Mouse (Mus musculus): ENCODE measurements at regions not wholly inside any gene's neighbourhood (a gene's known extent, or its start where the extent isn't known, plus 50 kb on each side); places are given as distances from the start of the nearest gene placed in this dataset.

GRCm38 (mm10) chr7:145102692-145103091 is 105.2 kb downstream of the 1810010D01Rik start:
- no peak for DNase-seq

- DNase-seq, result peak; percentile 78
Observed at GRCm38 (mm10) chr7:145102216-145102615, 105.7 kb downstream of the 1810010D01Rik start.

- DNase-seq, result no peak
Observed at GRCm38 (mm10) chr7:145098335-145098734, 109.6 kb downstream of the 1810010D01Rik start.

- peak; percentile 51 for DNase-seq
Observed at GRCm38 (mm10) chr7:145094134-145094526, 113.8 kb downstream of the 1810010D01Rik start.

GRCm38 (mm10) chr7:145093417-145094133 is 114.3 kb downstream of the 1810010D01Rik start:
- DNase-seq, result no peak

GRCm38 (mm10) chr7:145092392-145093176 is 115.3 kb downstream of the 1810010D01Rik start:
- no peak for DNase-seq

GRCm38 (mm10) chr7:145090849-145091248 is 117.1 kb downstream of the 1810010D01Rik start:
- no peak for DNase-seq

- DNase-seq, result no peak
Observed at GRCm38 (mm10) chr7:145089315-145089721, 118.6 kb downstream of the 1810010D01Rik start.

GRCm38 (mm10) chr7:145088655-145089054 is 119.3 kb downstream of the 1810010D01Rik start:
- no peak for DNase-seq

GRCm38 (mm10) chr7:145087790-145088189 is 120.1 kb downstream of the 1810010D01Rik start:
- no peak for DNase-seq

- no peak for DNase-seq
Observed at GRCm38 (mm10) chr7:145082917-145083752, 124.8 kb downstream of the 1810010D01Rik start.

GRCm38 (mm10) chr7:145071996-145072790 is 132.5 kb upstream of the Ccnd1 start:
- DNase-seq, result no peak

- DNase-seq, result no peak
Observed at GRCm38 (mm10) chr7:145071533-145071932, 131.8 kb upstream of the Ccnd1 start.

- no peak for DNase-seq
Observed at GRCm38 (mm10) chr7:145067366-145067765, 127.6 kb upstream of the Ccnd1 start.

- no peak for DNase-seq
Observed at GRCm38 (mm10) chr7:145056320-145056719, 116.6 kb upstream of the Ccnd1 start.

- no peak for DNase-seq
Observed at GRCm38 (mm10) chr7:145051616-145052015, 111.9 kb upstream of the Ccnd1 start.

GRCm38 (mm10) chr7:145050729-145051128 is 111.0 kb upstream of the Ccnd1 start:
- DNase-seq, result no peak

- no peak for DNase-seq
Observed at GRCm38 (mm10) chr7:145048481-145048877, 108.8 kb upstream of the Ccnd1 start.

- DNase-seq, result peak; percentile 61
Observed at GRCm38 (mm10) chr7:145047771-145048480, 108.2 kb upstream of the Ccnd1 start.

- no peak for DNase-seq
Observed at GRCm38 (mm10) chr7:145045230-145045629, 105.5 kb upstream of the Ccnd1 start.

GRCm38 (mm10) chr7:145043455-145044149 is 103.9 kb upstream of the Ccnd1 start:
- DNase-seq, result no peak
